Comparison of ENCODE assay signal across 1 mouse cellular context in the genomic region with DNA sequence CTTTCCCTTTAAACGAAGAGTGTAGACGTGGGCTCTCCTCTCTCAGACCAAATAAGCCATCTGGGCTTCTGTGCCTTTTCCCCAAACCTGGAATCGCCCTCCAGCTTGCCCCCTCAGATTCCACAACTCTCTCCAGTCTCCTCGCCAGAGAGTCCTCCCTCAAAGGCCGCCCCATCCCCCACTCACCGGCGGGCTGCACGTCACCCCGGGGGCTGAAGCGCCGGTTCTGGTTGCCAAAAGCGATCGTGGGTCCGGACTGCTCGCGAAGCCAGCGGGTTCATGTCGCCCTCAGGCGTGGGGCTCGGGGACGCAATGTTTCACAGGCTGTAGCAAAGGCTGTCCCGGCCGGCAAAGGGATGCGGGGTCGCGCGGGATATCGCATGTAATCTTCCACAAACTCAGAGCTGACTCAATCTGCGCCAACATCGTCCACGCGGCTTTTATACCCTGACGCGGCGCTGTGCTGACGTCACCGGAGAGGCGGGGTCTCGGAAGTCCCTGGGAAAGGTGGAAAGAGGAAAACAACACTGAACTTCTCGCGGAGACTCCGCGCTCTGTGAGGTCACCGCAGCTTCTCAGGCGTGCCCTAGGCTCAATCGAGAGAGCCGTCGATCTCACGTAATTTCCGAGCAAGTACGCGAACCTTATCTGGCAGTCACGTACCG.
TF ChIP-seq lines count a peak whose summit lies in the region.

A gene (minus strand): TSS at position 460 of the 665 bp plus-strand sequence.
A gene (plus strand): TSS at position 522 of the 665 bp plus-strand sequence.

TF ChIP-seq in MEL, 35 proteins besides CTCF, POLR2A, EP300 and RAD21 (continued from another document):
- TF ChIP-seq SMC3 (IDR thresholded peaks at IDR 0.05; ENCODE audit: low read depth, low read length): no peak
- no peak for TF ChIP-seq MYB (IDR thresholded peaks at IDR 0.05; ENCODE audit: low read depth, low read length)
- 0 out of 2 replicates have a peak, but pooled peaks have one; percentile 86 for TF ChIP-seq BHLHE40 (IDR thresholded peaks at IDR 0.05; ENCODE audit: borderline replicate concordance, low read depth, low read length)
- peak; percentile 51; the same call in 1 of the 2 replicates for TF ChIP-seq TAL1 (IDR thresholded peaks at IDR 0.05; ENCODE audit: low read length)
- peak; percentile 98 for TF ChIP-seq NELFE (IDR thresholded peaks at IDR 0.05; ENCODE audit: low read depth, low read length)
- peak; percentile 81 for TF ChIP-seq GATA1 (IDR thresholded peaks at IDR 0.05; ENCODE audit: low read depth, low read length)
- TF ChIP-seq ELF1 (IDR thresholded peaks at IDR 0.05; ENCODE audit: low read depth, low read length): peak; percentile 87
- no peak for TF ChIP-seq UBTF (IDR thresholded peaks at IDR 0.05; ENCODE audit: borderline replicate concordance, insufficient read depth, low read depth, low read length)
- peak; percentile 75 for TF ChIP-seq MXI1 (IDR thresholded peaks at IDR 0.05; ENCODE audit: low read depth, low read length)
- peak; percentile 98 for TF ChIP-seq POLR2AphosphoS2 (IDR thresholded peaks at IDR 0.05; ENCODE audit: low read length)
- TF ChIP-seq ETS1 (IDR thresholded peaks at IDR 0.05; ENCODE audit: low read depth, low read length): peak; percentile 93
